Mouse (Mus musculus) left cerebral cortex, adult 2 months (tissue): Measurements from ENCODE around the gene Afap1. TPM values are rescaled to one million over a fixed set of nuclear protein-coding genes. Genes with fewer than 3 reads are reported as not detected.

ENCODE experiments used
- DNase-seq, 2 experiments: peaks; one replicate each; pipeline ENCODE4 v3.0.0; 2021 to 2022; ENCODE audit warnings: low spot score in 2 of 2, mixed read lengths in 1 of 2; ENCODE audit errors: extremely low spot score in 1 of 2
- H3K27ac ChIP-seq: fragments of 200-600 bp; 2 replicates; pipeline ENCODE4 v1.8.1; 2022
- H3K4me3 ChIP-seq: fragments of 200-600 bp; 2 replicates; pipeline ENCODE4 v1.8.1; 2022
- CTCF ChIP-seq: fragments of 200-600 bp; IDR thresholded peaks from 2 replicates; pipeline ENCODE4 v1.8.1; 2022; ENCODE audit warnings: antibody characterized with exemption, mild to moderate bottlenecking, moderate library complexity
- intact Hi-C: fragments of 180-260 bp; cut with DNase I; formaldehyde crosslinking; loops from one replicate; pipeline ENCODE4 v1.15.1; 2025
- long read RNA-seq, 2 experiments: library from polyadenylated mRNA; stranded (forward); transcript quantifications; one replicate each; pipeline ENCODE4 v2.0.0; 2021; ENCODE audit warnings: borderline mapping rate in 2 of 2
- total RNA-seq, 2 experiments: library from RNA; stranded (reverse); gene quantifications; 2 replicates each; pipeline ENCODE4 v1.2.3; 2021

The Afap1 gene
- total RNA-seq = 10 to 100 TPM; 28.8 to 31.5 TPM
- long read RNA-seq, experiment 1, full-length matches to known transcripts = 2 of 8 reads
- long read RNA-seq, experiment 1, partial matches to known transcripts = 1 of 8 reads
- long read RNA-seq, experiment 1, other reads (novel, unspliced or antisense) = 5 of 8 reads
- long read RNA-seq, experiment 2, full-length matches to known transcripts = 3 of 17 reads
- long read RNA-seq, experiment 2, partial matches to known transcripts = 5 of 17 reads
- long read RNA-seq, experiment 2, other reads (novel, unspliced or antisense) = 9 of 17 reads

DNA sequence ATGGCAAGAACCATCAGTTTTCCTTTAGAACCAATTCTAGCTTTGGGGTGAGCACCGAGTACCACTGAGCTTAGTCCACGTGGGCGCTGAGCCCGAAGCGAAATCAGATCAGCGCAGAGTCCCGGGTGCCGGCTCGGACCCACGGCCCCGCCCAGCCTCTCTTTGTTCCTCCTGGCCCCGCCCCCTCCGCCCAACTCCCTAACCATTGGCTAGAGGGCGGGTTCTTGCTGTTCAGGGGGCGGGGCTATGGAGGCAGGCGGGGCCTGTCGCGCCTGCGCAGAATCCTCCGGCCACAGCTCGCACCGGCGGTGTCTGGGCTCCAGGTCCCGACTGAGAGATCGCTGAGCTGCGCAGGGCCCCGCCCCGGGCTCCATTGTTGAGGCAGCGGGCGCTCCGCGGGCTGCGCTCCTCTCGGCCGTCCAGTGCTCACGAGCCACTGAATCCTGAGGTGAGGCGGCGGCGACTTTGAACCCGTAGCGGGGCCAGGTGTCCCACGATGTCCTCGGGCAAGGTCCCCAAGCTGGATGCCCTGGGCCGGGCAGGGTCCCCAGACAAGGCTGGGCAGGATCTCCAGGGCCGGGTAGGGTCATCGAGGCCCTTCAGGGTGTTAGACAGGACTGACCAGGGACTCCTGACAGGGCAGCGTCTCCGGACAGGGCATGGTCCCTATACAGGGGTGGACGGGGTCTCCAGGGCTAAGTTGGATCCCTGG lies at the start of gene Afap1:
TSS of gene Afap1 (plus strand) at position 227 of the 712 bp plus-strand sequence.
- H3K4me3 ChIP-seq = peak within 1 kb of the TSS; percentile 84
- intact Hi-C loops = loop anchor here (1.0 kb wide), 1 partner anchor 79 kb away; no protein-coding TSS in a partner anchor
- H3K27ac ChIP-seq = peak within 1 kb of the TSS; percentile 89
- TF ChIP-seq CTCF = no peak; the same call in 1 of the 2 replicates
- peak; percentile 98 to 99 for DNase-seq

- H3K27ac ChIP-seq = no peak overlapping the region
- no peak for DNase-seq
- intact Hi-C loops = no loop called here
- TF ChIP-seq CTCF = no peak
- no peak overlapping the region for H3K4me3 ChIP-seq
These were observed 41.6 kb upstream of the Afap1 start for GRCm38 (mm10) chr5:35851485-35851884.

DNA sequence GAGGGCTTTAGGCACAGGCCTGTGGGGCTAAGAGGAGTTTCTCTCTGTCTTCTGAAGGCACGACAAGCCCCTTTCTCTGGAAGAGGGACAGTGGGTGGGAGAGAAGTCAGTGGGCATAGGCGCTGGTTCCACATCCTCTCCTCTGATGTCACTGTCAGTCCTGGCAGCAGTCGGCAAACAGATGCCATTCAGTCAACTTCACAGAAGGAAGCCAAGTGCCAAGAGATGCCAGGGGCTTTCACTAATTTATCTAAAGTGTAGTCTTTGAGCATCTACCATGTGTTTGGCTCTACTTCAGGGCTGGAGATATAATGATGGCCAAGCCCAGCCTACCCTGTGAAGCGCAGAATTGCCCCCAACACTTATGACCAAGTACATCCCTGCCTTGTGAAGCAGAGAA lies 39.7 kb upstream of the Afap1 start:
- H3K4me3 ChIP-seq = no peak overlapping the region
- no peak for TF ChIP-seq CTCF
- H3K27ac ChIP-seq = no peak overlapping the region
- intact Hi-C loops = no loop called here
- DNase-seq = no peak

GRCm38 (mm10) chr5:35856245-35856644 lies 36.9 kb upstream of the Afap1 start:
- TF ChIP-seq CTCF = no peak
- H3K4me3 ChIP-seq = no peak overlapping the region
- peak overlapping the region; percentile 65 for H3K27ac ChIP-seq
- no peak for DNase-seq
- intact Hi-C loops = loop anchor here (5.0 kb wide), 1 partner anchor 259 kb away; no protein-coding TSS in a partner anchor

- intact Hi-C loops = loop anchor here (1.0 to 5.0 kb wide), 4 partner anchors 63 to 261 kb away; no protein-coding TSS in a partner anchor
- DNase-seq = peak; percentile 49 to 62
- H3K27ac ChIP-seq = no peak overlapping the region
- H3K4me3 ChIP-seq = no peak overlapping the region
- TF ChIP-seq CTCF = peak; percentile 84
These were observed 35.0 kb upstream of the Afap1 start for GRCm38 (mm10) chr5:35858069-35858468.

- intact Hi-C loops = no loop called here
- no peak for TF ChIP-seq CTCF
These were observed 31.7 kb upstream of the Afap1 start for GRCm38 (mm10) chr5:35861456-35861855.

DNA sequence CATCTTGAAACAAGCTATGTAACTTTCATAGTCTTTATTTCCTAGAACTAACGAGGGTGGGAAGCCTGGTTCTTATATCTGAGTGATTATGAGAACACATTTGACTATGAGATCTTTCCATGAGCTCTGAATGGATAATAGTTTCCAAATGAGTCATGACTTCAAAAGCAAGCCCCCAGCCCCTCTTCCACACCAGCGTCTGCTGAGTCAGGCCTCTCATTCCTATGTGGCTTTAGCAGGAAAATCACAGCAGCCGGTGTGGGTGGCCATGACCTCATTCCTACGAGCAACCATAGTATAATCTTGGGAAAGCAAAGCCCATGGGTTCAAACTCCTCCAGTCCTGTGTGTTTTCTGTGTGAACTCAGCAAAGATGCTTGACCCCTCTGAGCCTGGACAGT lies 23.1 kb upstream of the Afap1 start:
- TF ChIP-seq CTCF = no peak
- intact Hi-C loops = loop anchor here (1.0 kb wide), 1 partner anchor 102 kb away; no protein-coding TSS in a partner anchor
- Histone ChIP-seq H3K4me3 (no peak overlapping the region), H3K27ac (no peak overlapping the region)
- no peak for DNase-seq

More at GRCm38 (mm10) chr5:35861456-35861855, 31.7 kb upstream of the Afap1 start:
- Histone ChIP-seq H3K4me3 (no peak overlapping the region), H3K27ac (no peak overlapping the region)
- no peak for DNase-seq

DNA sequence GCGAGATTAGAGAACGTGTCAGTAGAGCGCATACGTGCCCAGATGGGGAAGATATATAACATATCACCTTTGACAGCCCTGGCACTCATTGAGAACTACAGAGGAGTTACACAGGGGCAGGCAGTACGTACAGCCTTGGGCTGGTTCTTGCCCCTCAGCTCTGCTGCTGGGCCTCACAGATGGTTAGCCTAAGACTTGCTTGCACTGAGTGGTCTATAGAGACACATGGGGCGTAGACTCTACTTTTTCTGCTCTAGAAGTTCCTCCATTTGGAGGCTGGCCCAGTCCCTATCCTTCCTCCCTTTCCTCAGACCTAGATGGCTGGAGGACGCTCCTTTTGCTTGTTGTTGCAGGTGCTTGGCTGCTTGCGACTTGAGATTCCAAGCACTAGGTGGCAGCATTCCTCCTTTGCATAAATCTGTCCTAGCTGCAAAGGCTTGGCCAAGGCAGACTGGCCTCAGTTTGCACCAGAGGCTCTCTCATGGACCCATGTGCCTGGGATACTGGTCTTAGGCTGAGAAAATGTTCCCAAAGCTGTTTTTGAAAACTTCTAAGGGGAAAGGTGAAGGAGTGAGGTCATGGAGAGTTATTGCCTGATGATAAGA lies 22.6 kb upstream of the Afap1 start:
- DNase-seq = peak; percentile 63 to 69
- Histone ChIP-seq H3K27ac (no peak overlapping the region), H3K4me3 (no peak overlapping the region)
- peak; percentile 91 for TF ChIP-seq CTCF
- intact Hi-C loops = loop anchor here (1.0 kb wide), 1 partner anchor 102 kb away; no protein-coding TSS in a partner anchor

GRCm38 (mm10) chr5:35873382-35873781 lies 19.7 kb upstream of the Afap1 start:
- Histone ChIP-seq H3K4me3 (no peak overlapping the region), H3K27ac (no peak overlapping the region)
- intact Hi-C loops = no loop called here
- no peak for TF ChIP-seq CTCF
- DNase-seq = no peak

DNA sequence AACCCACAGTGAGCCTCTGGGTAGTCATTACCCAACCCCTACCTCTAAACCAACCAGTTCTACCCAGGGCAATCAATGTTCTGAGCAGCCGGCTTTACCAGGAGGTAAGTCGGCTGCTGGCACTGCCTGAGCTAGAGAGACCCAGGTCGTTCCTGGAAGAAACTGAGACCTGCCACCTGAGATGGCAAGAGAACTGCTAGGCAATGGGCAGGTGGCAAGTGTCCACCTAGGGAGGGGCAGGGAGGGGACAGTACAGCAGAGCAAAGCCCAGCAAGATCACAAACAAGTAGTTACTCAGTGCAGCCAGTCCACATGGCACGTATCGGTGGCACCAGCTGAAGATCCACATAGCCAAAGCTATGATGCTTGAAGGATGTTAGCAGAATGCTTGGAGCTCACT lies 16.9 kb upstream of the Afap1 start:
- TF ChIP-seq CTCF = no peak
- no peak for DNase-seq
- Histone ChIP-seq H3K27ac (no peak overlapping the region), H3K4me3 (no peak overlapping the region)
- intact Hi-C loops = no loop called here

GRCm38 (mm10) chr5:35879199-35879598 lies 13.9 kb upstream of the Afap1 start:
- TF ChIP-seq CTCF = no peak
- intact Hi-C loops = no loop called here
- H3K4me3 ChIP-seq = no peak overlapping the region
- H3K27ac ChIP-seq = peak overlapping the region; percentile 45
- DNase-seq = peak; percentile 42 to 51

GRCm38 (mm10) chr5:35882391-35882790 lies 10.7 kb upstream of the Afap1 start:
- intact Hi-C loops = no loop called here
- TF ChIP-seq CTCF = no peak; the same call in 1 of the 2 replicates
- Histone ChIP-seq H3K4me3 (no peak overlapping the region), H3K27ac (no peak overlapping the region)
- no peak for DNase-seq
